Mouse (Mus musculus) megakaryocyte progenitor cell, adult 5-6 weeks (primary cell): ENCODE data around the gene Tmem255b. TPM values are rescaled to one million over a fixed set of nuclear protein-coding genes. Genes with fewer than 3 reads are reported as not detected.

Experiments used
- total RNA-seq, 2 experiments: library from RNA; stranded (forward) in 1 of 2; stranded (reverse) in 1 of 2; fragments of 157-497, 149-512 nt in 1 of 2; fragments of 200-1000 nt in 1 of 2; gene quantifications; 2 replicates each; pipeline versions ENCODE4 v1.2.3 to v1.2.4; 2015 to 2017

Gene Tmem255b
- total RNA-seq, 2 experiments from 2014 or later, result not detected

Other genes with a start within 250 kb of the Tmem255b start
- gene Grtp1, start 234.6 kb upstream of the Tmem255b start, total RNA-seq (2015), result 0.71 and 1.0 TPM in 2 replicates
- 0.08 and 0.37 TPM in 2 replicates for gene Grtp1, start 234.6 kb upstream of the Tmem255b start, total RNA-seq (2017)
- not detected in 2 replicates for gene Adprhl1, start 181.0 kb upstream of the Tmem255b start, total RNA-seq (2015)
- gene Adprhl1, start 181.0 kb upstream of the Tmem255b start, total RNA-seq (2017), result not detected in 2 replicates
- gene Dcun1d2, start 147.1 kb upstream of the Tmem255b start, total RNA-seq (2015), result 13.2 and 16.8 TPM in 2 replicates
- 18.9 and 23.2 TPM in 2 replicates for gene Dcun1d2, start 147.1 kb upstream of the Tmem255b start, total RNA-seq (2017)
- 10.1 and 10.5 TPM in 2 replicates for gene Tmco3, start 147.0 kb upstream of the Tmem255b start, total RNA-seq (2015)
- gene Tmco3, start 147.0 kb upstream of the Tmem255b start, total RNA-seq (2017), result 9.5 and 13.0 TPM in 2 replicates
- 315 and 317 TPM in 2 replicates for gene Tfdp1, start 96.4 kb upstream of the Tmem255b start, total RNA-seq (2015)
- 229 and 230 TPM in 2 replicates for gene Tfdp1, start 96.4 kb upstream of the Tmem255b start, total RNA-seq (2017)
- gene Atp4b, start 38.4 kb upstream of the Tmem255b start, total RNA-seq (2015), result 0.32 and 0.73 TPM in 2 replicates
- not detected in 2 replicates for gene Atp4b, start 38.4 kb upstream of the Tmem255b start, total RNA-seq (2017)
- gene Grk1, start 30.1 kb upstream of the Tmem255b start, total RNA-seq (2015), result not detected in 2 replicates
- 0.07 TPM in 1 of 2 replicates, not detected in the other for gene Grk1, start 30.1 kb upstream of the Tmem255b start, total RNA-seq (2017)
- not detected in 2 replicates for gene Gas6, start 59.3 kb downstream of the Tmem255b start, total RNA-seq (2015)
- gene Gas6, start 59.3 kb downstream of the Tmem255b start, total RNA-seq (2017), result 0.12 and 0.84 TPM in 2 replicates
- 0.17 TPM in 1 of 2 replicates, not detected in the other for gene 1700029H14Rik, start 127.3 kb downstream of the Tmem255b start, total RNA-seq (2015)
- gene 1700029H14Rik, start 127.3 kb downstream of the Tmem255b start, total RNA-seq (2017), result not detected in 2 replicates
- 24.1 and 36.8 TPM in 2 replicates for gene Rasa3, start 242.4 kb downstream of the Tmem255b start, total RNA-seq (2015)
- 49.3 and 51.3 TPM in 2 replicates for gene Rasa3, start 242.4 kb downstream of the Tmem255b start, total RNA-seq (2017)